Mouse (Mus musculus) CD8-positive naive resting alpha-beta T cell, adult 2 months (primary cell): ENCODE data around the gene Macrod1.

Experiments used
- DNase-seq, 2 experiments: peaks; one replicate each; pipeline ENCODE4 v3.0.0; 2022; ENCODE audit warnings: low read depth in 2 of 2, low spot score in 2 of 2

Gene Macrod1

GRCm38 (mm10) chr19:7195900-7196728 lies 139.5 kb downstream of the Macrod1 start:
- DNase-seq = no peak

- DNase-seq = no peak
Measured at GRCm38 (mm10) chr19:7196741-7197270, 140.2 kb downstream of the Macrod1 start.

- DNase-seq = no peak
Measured at GRCm38 (mm10) chr19:7197445-7197844, 140.8 kb downstream of the Macrod1 start.

- DNase-seq = no peak
Measured at GRCm38 (mm10) chr19:7199089-7199488, 142.5 kb downstream of the Macrod1 start.

- DNase-seq = no peak
Measured at GRCm38 (mm10) chr19:7200427-7200826, 143.8 kb downstream of the Macrod1 start.

GRCm38 (mm10) chr19:7204898-7205297 lies 148.3 kb downstream of the Macrod1 start:
- DNase-seq = no peak

GRCm38 (mm10) chr19:7205326-7205725 lies 148.7 kb downstream of the Macrod1 start:
- DNase-seq = no peak

- peak; percentile 84 to 94 for DNase-seq
Measured at GRCm38 (mm10) chr19:7205753-7206736, 149.4 kb downstream of the Macrod1 start, which contains the start of gene Otub1. Otub1 (minus strand) TSS chr19:7206316.

- no peak for DNase-seq
Measured at GRCm38 (mm10) chr19:7209907-7210646, 153.5 kb downstream of the Macrod1 start.

- no peak for DNase-seq
Measured at GRCm38 (mm10) chr19:7212216-7212615, 155.6 kb downstream of the Macrod1 start.

- no peak for DNase-seq
Measured at GRCm38 (mm10) chr19:7213010-7213409, 156.4 kb downstream of the Macrod1 start.

GRCm38 (mm10) chr19:7214484-7214883 lies 157.9 kb downstream of the Macrod1 start:
- DNase-seq = no peak

GRCm38 (mm10) chr19:7217162-7217925 lies 160.7 kb downstream of the Macrod1 start, which contains the start of gene Cox8a:
Cox8a (minus strand) TSS chr19:7217616.
- DNase-seq = peak; percentile 89 to 90

GRCm38 (mm10) chr19:7217926-7218267 lies 161.3 kb downstream of the Macrod1 start:
- no peak for DNase-seq

GRCm38 (mm10) chr19:7218753-7219152 lies 162.1 kb downstream of the Macrod1 start:
- no peak for DNase-seq

- DNase-seq = no peak
Measured at GRCm38 (mm10) chr19:7222196-7222595, 165.6 kb downstream of the Macrod1 start.

GRCm38 (mm10) chr19:7223488-7223887 lies 166.9 kb downstream of the Macrod1 start:
- no peak for DNase-seq

- DNase-seq = no peak
Measured at GRCm38 (mm10) chr19:7224253-7224652, 167.6 kb downstream of the Macrod1 start.

- DNase-seq = no peak
Measured at GRCm38 (mm10) chr19:7225096-7225690, 168.6 kb downstream of the Macrod1 start.

- DNase-seq = no peak
Measured at GRCm38 (mm10) chr19:7226511-7226914, 169.9 kb downstream of the Macrod1 start.
